Mouse (Mus musculus): Measurements from ENCODE around the gene Phrf1.

Gene Phrf1

DNA sequence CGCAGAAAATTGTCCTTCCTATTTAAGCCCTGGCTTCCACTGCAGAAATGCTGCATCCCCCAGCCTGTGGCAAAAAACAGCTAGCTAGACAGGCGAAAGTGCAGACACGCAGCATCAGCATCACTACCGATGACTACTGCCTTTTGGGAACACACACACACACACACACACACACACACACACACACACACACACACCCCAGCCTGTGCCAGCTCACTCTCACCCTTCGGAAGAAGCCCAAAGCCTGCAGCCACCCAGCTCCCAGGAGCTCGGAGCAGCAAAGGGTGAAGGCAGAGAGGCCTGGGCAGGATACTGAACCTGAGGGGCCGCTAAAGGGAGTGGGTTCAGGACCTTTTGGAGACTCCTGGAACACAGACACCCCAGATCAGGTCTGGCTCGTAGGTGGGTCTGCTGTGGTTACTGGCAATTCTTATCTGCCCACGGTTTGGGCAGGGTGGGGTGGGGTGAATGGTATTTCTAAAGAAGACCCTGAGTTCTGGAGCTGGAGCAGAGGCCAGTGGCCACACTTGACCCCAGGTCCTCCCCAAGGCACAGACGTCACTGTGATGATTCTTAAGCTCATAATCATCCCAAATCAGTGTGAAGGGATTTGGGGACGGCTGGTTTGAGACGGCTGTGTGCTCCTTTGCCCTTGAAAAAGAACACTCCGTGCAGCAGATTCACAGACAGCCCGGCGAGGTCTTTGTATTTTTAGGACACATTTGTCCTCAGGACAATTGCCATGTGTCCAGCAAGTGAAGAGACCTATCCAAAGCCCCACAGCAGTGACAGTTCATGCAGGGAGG lies 64.2 kb downstream of the Phrf1 start:
- DNase-seq (ENCODE audit: low spot score in 2 of 2), result no peak

DNA sequence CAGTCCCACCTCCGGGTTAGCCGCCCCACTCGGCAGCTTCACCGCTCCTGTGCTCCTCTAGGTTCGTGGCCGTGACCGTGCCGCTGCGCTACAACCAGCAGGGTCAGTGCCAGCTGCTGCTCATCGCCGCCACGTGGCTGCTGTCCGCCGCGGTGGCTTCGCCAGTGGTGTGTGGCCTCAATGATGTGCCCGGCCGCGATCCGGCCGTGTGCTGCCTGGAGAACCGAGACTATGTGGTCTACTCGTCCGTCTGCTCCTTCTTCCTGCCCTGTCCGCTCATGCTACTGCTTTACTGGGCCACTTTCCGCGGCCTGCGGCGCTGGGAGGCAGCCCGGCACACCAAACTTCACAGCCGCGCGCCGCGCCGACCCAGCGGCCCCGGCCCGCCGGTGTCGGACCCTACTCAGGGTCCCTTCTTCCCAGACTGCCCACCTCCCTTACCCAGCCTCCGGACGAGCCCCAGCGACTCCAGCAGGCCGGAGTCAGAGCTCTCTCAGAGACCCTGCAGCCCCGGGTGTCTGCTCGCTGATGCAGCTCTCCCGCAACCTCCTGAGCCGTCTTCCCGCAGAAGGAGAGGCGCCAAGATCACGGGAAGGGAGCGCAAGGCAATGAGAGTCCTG lies 65.4 kb downstream of the Phrf1 start:
- DNase-seq (ENCODE audit: low spot score in 2 of 2), result no peak

DNA sequence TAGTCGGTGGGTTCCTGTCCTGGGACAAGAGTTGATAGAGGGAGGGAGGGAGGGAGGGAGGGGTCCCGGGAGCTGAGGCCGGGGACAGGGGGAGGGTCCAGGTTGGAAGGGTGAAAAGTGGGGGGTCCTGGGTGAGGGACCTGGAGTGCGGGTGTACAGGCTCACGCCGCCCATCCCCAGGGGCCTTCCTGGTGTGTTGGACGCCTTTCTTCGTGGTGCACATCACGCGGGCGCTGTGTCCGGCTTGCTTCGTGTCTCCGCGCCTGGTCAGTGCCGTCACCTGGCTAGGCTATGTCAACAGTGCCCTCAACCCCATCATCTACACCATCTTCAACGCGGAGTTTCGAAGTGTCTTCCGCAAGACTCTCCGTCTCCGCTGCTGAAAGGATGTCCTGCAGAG lies 65.9 kb downstream of the Phrf1 start:
- no peak for DNase-seq (ENCODE audit: low spot score in 2 of 2)

GRCm38 (mm10) chr7:141297926-141298650 lies 69.5 kb downstream of the Phrf1 start:
- DNase-seq (ENCODE audit: low spot score in 2 of 2), result no peak

- DNase-seq (ENCODE audit: low spot score in 2 of 2), result no peak
Measured at GRCm38 (mm10) chr7:141299175-141299574, 70.6 kb downstream of the Phrf1 start.

DNA sequence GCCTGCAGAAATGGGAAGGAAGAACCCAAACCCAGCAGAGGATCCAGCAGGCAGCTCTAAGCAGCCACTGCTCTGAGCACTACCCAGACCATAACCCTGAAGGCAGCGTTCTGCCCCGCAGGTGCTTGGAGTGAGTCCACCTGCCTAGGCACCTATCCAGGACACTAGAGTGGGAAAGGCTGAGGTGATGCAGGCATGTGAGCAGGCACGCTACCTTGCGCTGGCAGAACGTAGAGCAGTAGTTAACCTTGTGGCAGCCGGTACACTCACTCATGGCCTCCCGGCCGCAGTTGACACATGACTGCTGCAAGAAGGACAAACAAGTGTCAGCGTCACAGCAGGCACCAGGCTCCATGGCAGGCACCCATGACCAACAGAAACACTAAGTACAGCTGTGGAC lies 72.8 kb downstream of the Phrf1 start:
- DNase-seq (ENCODE audit: low spot score in 2 of 2), result no peak

DNA sequence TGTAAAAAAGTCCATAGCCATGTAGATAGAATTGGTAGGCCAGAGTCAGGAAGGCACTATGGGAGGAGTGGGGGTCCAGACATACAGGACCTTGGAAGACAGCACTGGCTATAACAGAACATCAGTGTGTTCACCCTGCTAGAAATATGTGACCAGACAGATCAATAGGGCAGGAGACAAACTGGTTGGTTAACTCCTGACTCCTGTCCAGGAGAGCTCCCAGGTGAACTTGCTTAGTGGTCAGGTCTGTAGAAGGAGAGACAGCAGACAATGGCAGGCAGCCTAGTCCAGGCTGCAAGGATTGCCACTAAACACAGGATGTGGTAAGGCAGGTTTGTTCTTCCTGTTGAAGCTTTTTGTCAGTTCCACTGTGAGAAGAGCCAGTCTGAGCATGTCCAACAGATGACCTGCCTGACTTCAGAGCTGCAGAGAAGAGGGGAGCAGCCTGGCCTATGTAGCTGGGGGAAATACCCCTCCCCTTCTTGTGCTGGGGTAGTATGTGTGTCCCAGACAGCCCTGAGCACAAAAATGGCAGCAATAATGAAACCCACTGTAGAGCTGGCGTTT lies 74.2 kb downstream of the Phrf1 start:
- no peak for DNase-seq (ENCODE audit: low spot score in 2 of 2)

- no peak for DNase-seq (ENCODE audit: low spot score in 2 of 2)
Measured at GRCm38 (mm10) chr7:141304537-141304936, 76.0 kb downstream of the Phrf1 start.

Data from spleen, postnatal 14 days (tissue).